Mouse (Mus musculus): ENCODE results near the gene Cmc2.

Cmc2 gene

GRCm38 (mm10) chr8:116921337-116922059 is at the start of gene Cmc2, which contains the start of gene Cenpn:
Gene Cmc2 (minus strand): TSS chr8:116921455.
Gene Cenpn (plus strand): TSS chr8:116921730.
- peak; percentile 99 for DNase-seq (ENCODE audit: low read depth)

GRCm38 (mm10) chr8:116969531-116969930 is 48.3 kb upstream of the Cmc2 start:
- no peak for DNase-seq (ENCODE audit: low read depth)

GRCm38 (mm10) chr8:116954415-116954814 is 33.2 kb upstream of the Cmc2 start:
- no peak for DNase-seq (ENCODE audit: low read depth)

GRCm38 (mm10) chr8:116952428-116952827 is 31.2 kb upstream of the Cmc2 start:
- DNase-seq (ENCODE audit: low read depth): peak; percentile 71

GRCm38 (mm10) chr8:116951778-116952177 is 30.5 kb upstream of the Cmc2 start:
- no peak for DNase-seq (ENCODE audit: low read depth)

GRCm38 (mm10) chr8:116951369-116951768 is 30.1 kb upstream of the Cmc2 start:
- no peak for DNase-seq (ENCODE audit: low read depth)

GRCm38 (mm10) chr8:116947589-116947988 is 26.3 kb upstream of the Cmc2 start:
- DNase-seq (ENCODE audit: low read depth): no peak

GRCm38 (mm10) chr8:116946851-116947250 is 25.6 kb upstream of the Cmc2 start:
- no peak for DNase-seq (ENCODE audit: low read depth)

GRCm38 (mm10) chr8:116946268-116946838 is 25.1 kb upstream of the Cmc2 start:
- peak; percentile 76 for DNase-seq (ENCODE audit: low read depth)

GRCm38 (mm10) chr8:116945169-116945910 is 24.1 kb upstream of the Cmc2 start:
- DNase-seq (ENCODE audit: low read depth): peak; percentile 42

- DNase-seq (ENCODE audit: low read depth): no peak
Observed at GRCm38 (mm10) chr8:116944385-116944696, 23.1 kb upstream of the Cmc2 start.

GRCm38 (mm10) chr8:116943555-116944384 is 22.5 kb upstream of the Cmc2 start:
- peak; percentile 71 for DNase-seq (ENCODE audit: low read depth)

GRCm38 (mm10) chr8:116943161-116943554 is 21.9 kb upstream of the Cmc2 start, which contains the start of gene Atmin:
Gene Atmin (plus strand): TSS chr8:116943393.
- peak; percentile 90 for DNase-seq (ENCODE audit: low read depth)

- no peak for DNase-seq (ENCODE audit: low read depth)
Observed at GRCm38 (mm10) chr8:116942284-116943058, 21.2 kb upstream of the Cmc2 start.

GRCm38 (mm10) chr8:116935506-116935905 is 14.3 kb upstream of the Cmc2 start:
- DNase-seq (ENCODE audit: low read depth): no peak

GRCm38 (mm10) chr8:116934976-116935375 is 13.7 kb upstream of the Cmc2 start:
- no peak for DNase-seq (ENCODE audit: low read depth)

GRCm38 (mm10) chr8:116928588-116928987 is 7.3 kb upstream of the Cmc2 start:
- DNase-seq (ENCODE audit: low read depth): peak; percentile 34

GRCm38 (mm10) chr8:116927880-116928279 is 6.6 kb upstream of the Cmc2 start:
- peak; percentile 72 for DNase-seq (ENCODE audit: low read depth)

GRCm38 (mm10) chr8:116923526-116923925 is 2.3 kb upstream of the Cmc2 start:
- DNase-seq (ENCODE audit: low read depth): peak; percentile 75

- no peak for DNase-seq (ENCODE audit: low read depth)
Observed at GRCm38 (mm10) chr8:116922060-116922757, 954 bp upstream of the Cmc2 start.

- no peak for DNase-seq (ENCODE audit: low read depth)
Observed at GRCm38 (mm10) chr8:116921005-116921336, 284 bp downstream of the Cmc2 start.
